Mouse (Mus musculus): ENCODE measurements around the gene Poln.

The Poln gene

DNA sequence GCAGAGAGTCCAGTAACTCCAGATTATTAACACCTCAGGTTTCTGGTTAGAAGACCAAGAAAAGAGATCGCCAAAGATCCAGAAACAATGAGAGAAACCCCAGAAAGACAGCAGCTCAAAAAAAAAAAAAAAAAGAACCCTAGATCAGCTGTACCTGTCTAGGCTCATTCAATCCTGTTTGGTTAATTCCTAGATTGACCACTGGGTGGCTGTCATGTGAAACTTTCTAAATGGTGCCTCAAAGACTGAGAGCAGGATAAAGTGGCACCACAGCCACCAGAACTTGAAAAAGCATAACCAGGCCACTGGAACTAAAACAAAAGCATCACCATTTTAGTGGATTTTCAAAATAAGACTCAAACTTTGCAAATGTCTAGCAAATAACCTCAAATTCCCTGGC lies 71.9 kb downstream of the Poln start:
- DNase-seq (ENCODE audit: low read depth): peak; percentile 65

DNA sequence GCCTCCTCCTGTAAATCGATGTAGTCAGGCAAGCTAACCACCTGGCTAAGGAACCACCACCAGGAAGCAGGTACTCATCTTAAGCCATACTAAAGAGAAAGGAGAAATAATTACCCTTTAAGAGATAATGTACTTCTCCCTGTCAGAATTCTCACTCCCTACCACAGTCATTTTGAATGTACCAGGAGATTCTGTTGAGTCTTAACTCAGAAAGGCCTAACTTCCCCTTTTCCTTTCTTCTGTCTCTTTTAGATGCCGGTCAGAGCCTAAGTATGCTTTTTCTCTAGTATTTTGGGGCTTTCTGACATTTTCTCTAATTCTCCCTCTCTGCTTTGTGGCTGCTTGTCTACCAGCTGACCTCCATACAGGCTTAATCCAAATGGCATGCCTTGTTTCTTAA lies 76.2 kb downstream of the Poln start:
- DNase-seq (ENCODE audit: low read depth): no peak

DNA sequence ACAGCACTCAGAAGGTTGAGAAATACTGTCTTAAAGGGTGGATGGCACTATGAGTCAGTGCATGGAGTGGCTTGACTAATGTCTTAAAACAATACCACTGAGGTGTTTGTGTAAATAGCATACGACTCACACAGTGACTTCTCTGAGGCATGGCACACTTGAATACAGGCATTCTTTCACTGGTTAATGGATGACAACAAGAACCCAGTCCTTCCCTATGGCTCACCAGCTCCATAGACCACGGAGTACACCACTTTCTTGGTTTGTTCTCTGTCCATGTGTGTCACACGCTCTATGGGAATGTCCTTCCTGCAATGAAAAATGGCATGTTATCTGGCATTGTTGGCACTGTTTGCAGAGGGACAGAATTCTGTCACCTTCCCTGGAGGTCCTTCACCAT lies 136.7 kb downstream of the Poln start:
- no peak for DNase-seq (ENCODE audit: low read depth)

DNA sequence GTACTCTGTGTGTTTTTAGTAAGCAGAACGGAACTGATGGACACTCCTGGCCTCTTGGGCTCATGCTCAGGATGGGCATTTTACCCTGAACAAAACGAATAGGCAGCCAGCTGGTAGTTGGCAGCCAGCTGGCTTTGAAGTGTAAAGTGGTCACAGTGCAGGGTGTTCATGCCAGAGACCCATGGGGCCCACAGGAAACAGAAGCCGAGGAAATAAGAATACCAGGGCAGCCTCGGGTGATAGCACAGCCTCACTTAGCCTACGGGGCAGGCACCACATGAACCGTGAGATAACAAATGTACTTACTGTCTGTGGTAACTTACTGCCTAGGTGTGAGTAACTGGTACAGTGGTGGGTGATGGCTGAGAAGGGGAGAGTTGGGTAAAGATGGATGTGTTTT lies 138.2 kb downstream of the Poln start:
- no peak for DNase-seq (ENCODE audit: low read depth)

DNA sequence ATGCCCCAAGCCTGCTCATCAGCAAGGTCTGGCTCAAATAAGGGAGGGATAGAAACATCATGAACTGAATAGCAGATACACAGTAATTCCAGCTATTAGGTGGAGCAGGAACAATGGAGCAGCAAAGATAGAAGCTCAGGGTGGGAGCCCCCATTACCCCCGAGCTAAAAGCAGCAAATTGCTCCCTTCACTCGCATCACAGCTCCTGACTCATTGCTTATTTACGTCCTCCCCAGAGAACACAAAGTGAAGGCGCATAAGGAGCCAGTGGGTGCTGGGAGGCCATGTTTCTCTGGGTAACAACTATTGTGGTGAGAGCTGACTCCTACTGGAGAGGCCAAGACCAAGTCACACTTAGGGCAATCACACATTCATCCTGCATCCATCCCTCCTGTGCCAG lies 139.1 kb downstream of the Poln start:
- no peak for DNase-seq (ENCODE audit: low read depth)

DNA sequence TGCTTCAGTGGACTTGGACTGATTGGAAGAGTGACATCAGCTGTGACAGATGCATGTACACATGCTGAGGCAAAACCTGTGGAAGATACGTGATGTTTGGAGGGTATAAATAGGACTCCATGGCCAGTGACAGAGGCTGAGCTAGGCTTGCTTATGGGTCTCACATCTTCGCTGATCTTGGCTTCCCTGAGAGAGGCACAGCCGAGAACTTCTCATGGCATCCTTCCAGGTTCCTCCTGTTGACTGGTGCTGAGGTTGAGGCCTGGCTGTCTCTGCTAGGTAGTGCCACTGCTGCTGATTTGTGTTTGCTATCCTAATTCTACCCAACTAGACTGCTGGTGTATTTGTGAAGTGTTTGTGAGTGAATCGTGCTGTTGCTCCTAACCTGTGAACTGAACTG lies 150.3 kb downstream of the Poln start:
- no peak for DNase-seq (ENCODE audit: low read depth)

DNA sequence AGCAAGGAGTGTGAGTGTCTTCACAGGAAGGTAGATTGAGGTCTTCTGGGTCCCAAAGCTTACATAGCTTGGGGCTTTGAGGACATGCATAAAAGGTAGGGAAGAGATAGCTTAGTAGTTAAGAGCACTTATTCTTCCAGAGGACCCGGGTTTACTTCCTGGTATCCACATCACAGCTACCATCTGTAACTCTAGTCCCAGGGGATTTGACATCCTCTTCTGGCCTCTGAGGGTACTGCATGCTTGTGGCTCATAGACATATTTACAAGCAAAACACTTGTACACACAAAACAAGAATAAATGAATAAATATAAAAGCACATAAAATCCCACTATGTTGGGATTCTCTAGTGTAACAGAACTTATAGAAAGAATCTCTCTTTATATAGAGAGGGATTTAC lies 154.6 kb downstream of the Poln start:
- DNase-seq (ENCODE audit: low read depth): no peak

DNA sequence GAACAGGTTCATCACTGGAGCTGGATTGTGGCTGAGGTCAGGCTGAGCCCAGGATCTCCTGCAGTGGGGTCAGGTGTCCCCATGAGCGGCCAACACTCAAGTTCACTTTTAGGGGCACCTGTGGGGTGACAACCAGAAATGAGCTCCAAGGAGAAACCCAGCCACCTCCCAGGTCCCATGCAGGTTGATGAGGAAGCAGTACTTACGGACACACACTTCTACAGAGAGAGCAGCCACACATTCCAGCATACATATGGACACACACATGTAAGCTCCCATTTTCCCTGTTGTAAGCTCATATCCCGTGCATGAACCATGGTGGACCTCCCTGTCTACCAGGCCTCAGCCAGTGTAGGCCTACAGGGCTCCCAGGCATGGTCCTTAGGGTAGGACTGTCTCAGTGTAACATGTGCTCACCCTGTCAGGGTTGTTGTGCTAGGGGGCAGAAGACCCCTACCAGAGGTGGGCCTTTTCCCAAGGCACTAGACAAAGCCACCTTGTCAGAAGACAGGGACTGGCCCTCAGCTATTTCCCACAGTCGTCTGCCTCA lies 161.8 kb downstream of the Poln start:
- no peak for DNase-seq (ENCODE audit: low read depth)

DNA sequence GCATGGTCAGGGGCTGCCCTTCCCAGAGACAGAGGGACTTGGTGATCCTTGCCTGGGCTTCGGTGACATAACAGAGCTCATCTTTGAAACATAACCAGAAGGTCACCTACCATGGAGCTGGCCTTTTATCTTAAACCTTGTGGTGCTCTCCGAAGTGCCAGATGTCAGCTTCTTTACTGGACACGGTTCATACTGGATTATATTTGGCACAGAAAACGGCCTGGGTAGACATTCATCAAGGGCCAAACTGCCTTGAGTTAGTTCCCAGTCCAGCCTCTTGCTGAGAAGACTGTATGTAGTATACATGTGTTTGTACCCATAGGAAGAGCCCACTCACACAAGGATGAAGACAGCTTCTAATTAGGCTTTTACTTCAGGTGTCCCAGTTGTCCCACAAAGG lies 162.4 kb downstream of the Poln start:
- DNase-seq (ENCODE audit: low read depth): no peak

DNA sequence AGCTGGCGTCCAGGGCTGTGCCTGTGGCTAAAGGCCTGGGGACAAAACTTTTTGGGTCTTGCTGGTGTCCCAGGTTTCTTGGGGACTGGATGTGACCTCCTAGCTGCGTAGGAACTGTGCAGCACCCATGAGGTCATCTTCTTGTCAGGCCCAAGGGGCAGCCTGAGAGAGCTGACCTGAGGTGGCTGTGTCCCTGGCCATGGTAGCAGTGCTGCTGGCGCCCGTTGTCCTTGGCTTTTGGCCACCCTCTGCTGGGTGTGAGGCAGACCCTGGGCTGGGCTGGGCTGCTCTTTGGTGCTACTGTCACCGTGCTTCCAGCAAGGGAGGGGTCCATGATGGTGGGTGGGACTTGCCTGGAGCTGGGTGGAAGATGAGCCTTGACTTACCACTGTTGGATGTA lies 164.6 kb downstream of the Poln start:
- no peak for DNase-seq (ENCODE audit: low read depth)

DNA sequence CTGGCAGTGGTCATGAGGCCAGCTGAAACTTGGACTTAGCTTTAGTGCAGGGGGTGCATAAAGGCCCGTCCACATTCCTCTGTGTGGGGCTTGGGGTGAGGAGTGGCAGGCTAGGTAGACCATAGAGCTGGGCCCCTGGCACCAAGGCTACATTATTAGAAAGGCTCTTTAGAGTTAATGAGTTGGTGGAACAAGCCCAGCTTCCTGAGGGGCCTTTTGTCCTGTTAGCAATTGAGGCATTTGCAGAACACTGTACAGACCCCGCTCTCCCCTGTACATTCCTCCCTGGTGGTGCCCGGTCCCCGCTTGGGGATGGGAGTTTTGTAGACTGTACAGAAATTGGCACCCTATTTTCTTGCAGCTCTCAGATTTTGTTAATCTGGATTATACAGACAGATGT lies 166.6 kb downstream of the Poln start:
- no peak for DNase-seq (ENCODE audit: low read depth)

DNA sequence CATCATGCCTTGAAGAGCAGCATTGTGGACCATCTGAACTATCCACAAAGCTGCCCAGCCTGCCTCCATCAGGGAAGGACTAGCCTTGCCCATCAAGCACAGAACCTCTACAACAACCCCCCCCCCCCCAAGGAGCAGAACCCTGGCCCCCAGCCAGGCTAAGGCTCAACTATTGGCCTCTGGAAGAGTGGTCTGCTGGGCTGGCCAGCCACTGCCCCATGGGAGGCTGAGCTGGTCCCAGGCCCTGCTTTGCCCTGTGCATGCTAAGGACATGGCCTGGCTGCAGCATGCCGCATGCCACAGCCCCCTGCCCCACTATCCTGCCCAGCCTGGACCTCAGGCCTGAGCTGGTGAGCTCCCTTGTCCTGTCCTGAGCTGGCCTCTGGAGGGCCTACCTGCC lies 167.8 kb downstream of the Poln start:
- no peak for DNase-seq (ENCODE audit: low read depth)

DNA sequence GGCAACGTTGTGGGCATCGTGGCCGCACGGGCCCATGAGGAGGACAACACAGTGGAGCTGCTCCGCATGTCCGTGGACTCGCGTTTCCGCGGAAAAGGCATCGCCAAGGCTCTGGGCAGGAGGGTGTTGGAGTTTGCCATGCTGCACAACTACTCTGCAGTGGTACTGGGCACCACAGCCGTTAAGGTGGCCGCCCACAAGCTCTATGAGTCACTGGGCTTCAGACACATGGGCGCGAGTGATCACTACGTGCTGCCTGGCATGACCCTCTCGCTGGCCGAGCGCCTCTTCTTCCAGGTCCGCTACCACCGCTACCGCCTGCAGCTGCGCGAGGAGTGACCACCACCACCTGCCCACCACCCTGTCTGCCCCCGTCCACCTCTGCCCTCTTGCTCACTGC lies 168.4 kb downstream of the Poln start:
- DNase-seq (ENCODE audit: low read depth): no peak

DNA sequence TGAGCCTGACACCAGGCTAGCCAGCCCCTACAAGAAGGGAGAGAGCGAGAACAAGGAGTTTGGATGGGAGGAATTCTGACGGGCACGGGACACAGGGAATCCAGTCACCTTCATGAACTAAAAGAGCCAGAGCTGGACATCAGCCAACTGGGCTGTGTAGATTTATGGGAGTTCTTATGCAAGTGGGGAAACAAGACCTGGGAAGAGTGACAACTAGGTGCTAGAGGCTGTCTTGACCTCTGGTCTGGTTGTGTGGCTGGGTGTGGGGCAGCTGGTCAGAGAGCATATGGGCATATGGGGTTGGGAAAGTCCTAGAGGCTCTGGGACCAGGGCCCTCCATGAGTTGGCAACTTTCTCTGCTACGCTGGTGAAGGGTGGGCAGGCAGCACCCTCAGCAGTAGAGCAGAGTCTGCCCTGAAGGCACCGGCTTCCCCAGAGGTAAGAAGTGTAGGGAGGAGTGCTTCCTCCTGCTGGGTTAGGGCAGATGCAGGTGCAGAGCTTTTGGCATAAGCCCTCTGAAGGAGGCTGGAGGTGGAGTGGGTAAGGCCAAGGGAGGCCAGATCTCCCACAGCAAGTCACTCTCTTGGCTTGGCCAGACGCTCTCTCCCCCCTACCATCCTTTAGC lies 169.7 kb downstream of the Poln start:
- no peak for DNase-seq (ENCODE audit: low read depth)

DNA sequence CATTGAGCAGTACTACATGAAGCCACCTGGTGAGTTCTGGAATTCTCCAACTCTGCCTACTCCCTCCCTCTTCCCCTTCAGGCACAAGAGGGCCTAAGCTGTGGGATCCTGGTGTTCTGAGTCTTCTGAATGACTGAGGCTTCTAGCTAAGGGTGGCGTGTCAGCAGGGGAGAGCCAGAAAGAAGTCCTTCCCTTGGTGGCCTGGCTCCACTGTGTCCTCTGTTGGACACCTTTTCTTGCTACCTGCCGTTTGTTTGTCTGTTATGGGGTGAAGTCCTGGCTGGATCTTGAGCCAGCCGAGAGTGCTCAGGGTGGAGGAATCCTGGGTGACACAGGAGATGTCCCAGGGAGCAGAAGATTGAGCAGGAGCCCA lies 170.8 kb downstream of the Poln start:
- no peak for DNase-seq (ENCODE audit: low read depth)

DNA sequence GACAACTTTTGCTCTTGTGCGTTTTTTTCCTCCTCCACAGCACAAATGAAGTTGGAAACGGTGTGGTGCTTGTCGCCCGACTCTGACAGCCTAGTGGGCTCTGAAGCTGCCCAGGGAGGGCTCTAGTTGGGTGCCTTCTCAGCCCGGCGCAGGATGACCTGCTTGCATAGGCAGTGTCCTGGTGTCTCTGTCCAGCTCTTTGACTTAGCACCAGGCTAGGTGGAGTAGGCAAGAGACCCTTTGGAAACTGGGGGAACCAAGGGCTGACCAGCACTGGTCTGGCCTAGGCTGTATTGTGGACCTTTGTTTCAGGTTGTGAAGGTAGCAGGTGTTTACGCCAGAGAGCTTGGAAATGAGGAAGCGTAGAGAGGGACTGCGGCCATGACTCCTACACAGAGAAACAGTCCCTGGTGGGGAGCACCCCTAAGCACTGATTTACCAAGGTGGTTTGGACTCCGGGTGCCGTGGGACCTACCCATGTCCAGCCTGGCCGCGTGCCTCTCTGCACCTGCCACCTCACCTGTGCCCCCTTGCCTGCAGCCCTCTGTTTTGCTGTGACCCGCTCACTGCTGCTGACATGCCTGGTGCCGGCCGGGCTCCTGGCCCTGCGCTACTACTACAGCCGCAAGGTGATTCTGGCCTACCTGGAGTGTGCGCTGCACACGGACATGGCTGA lies 171.3 kb downstream of the Poln start:
- no peak for DNase-seq (ENCODE audit: low read depth)

DNA sequence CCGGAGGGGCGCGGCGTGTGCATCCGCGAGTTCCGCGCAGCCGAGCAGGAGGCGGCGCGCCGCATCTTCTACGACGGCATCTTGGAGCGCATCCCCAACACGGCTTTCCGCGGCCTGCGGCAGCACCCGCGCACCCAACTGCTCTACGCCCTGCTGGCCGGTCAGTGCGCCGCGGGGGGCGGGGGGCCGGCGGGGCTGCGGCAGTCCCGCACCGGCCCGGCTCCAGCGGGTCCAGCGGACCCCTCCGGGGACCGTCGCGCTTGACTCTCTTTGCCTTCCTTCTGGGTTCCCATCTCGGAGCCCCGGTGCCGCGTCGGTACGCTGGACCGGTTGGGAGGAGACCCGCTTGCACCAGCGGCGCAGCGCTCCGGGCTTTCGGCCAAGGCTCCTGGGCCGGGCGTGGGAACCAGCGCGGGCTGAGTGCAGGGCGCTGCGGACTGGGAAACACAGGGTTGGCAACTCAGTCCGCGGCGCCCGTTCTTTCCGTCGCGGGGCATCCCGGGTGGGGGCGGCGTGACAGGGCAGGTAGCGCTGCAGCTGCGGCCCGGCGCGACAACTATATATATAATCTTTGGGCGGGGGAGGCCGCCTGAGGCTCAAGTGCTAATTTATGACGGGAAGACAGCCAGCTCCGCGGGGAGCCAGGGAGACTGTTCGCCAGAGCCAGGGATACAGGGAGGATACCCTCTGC lies 172.1 kb downstream of the Poln start:
- DNase-seq (ENCODE audit: low read depth): no peak

DNA sequence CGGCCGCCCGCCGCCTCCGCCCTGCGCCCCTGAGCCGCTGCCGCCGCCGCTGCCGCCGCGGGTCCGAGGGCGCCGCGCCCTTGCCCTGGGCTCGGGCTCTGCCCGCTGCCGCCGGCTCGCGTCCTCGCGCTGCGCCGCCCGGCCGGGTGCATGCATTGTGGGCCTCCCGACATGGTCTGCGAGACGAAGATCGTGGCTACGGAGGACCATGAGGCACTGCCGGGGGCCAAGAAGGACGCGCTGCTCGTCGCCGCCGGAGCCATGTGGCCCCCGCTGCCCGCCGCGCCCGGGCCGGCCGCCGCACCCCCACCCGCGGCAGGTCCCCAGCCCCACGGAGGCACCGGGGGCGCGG lies 172.6 kb downstream of the Poln start:
- no peak for DNase-seq (ENCODE audit: low read depth)

DNA sequence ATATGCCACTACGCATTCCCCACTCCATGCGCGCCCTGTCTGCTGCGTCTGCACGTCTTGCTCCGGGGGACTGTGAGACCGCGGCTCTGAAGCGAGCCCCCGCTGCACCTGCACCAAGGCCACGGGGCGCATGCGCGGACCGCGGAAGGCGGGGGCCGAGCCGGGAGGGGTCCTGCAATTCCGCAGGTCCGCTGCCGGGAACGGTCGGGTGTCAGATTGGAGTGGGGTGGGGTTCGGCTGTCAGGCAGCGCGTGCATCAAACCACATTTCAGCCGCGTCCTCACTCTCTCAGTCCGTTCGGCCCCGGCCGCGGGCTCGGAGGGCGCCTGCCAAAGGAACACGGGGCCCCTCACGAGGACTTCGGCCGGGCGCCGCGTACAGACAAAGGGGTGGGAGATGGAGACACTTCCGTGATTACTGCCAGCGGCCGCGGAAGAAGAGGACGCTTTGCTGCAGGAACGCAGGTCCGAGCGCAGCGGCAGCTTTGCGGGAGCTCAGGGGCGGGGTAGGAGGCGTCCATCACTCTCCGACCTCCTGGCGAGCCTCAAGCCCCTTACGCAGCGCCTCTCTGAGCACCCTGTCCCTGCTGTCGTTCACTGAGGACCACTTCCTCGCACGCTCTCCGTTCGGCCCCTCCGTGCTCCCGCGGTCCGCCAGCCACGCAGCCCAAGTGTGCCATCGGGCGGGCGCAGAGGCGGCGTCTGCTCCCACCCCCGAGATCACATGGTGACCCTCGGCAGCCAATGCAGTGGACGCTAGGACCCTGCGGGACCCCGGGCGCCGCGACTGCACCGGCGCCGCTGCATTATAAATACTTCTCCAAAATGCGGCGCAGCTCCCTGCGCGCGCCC lies 173.2 kb downstream of the Poln start, which contains the start of gene Nat8l:
Gene Nat8l (plus strand): TSS at position 142 of the 851 bp plus-strand sequence.
- DNase-seq (ENCODE audit: low read depth): no peak

DNA sequence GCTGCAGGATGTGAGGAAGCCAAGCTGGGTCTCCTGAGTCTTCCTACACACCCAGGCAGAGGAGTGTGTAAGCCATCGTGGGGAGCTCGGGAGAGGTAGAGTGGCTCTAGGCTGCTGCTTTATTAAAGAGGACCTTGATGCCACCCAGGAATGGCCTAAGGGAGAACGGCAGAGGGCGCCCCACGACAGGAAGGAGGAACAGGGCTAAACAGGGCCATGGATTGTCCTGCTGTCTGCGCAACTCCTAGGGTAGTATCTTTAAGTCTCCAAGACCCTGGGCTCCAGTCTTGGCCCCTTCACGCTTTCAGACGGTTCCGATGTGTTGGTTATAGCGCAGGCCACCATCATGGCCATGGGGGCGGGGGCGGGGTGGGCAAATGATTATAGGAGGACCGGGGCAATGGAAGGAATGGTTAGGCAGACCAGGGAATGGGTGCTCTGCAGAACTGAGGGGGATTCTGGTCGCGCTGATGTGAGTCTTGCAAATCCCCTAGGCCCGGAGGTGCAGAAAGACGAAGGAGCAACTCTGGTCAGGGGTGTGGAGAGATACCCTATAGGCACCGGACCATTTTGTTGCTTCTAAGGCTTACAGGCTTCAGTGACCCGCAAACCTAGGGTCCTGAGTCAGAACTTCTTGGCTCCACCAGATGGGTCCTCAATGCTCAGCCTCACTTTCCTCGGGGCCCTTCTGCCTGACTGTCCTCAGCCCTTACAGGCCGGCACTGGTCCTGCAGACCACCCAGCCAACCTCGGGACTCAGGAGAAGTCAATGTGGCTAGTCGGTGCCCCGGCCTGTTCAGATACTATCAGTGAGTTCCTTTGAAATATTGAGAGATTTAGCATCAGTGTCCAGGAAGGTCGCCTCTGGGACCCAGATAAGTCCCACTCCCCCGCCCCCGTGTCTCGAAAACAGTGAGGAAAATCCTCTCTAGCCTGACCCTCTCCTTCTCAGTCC lies 174.3 kb downstream of the Poln start:
- no peak for DNase-seq (ENCODE audit: low read depth)

Measured in c-Kit-positive CD71-negative TER-119-negative erythroid progenitor cells, embryonic 14.5 days (primary cell).